Mouse (Mus musculus): ENCODE data around the gene Prss38. TPM values are rescaled to one million over a fixed set of nuclear protein-coding genes. Genes with fewer than 3 reads are reported as not detected.

The Prss38 gene
- polyA plus RNA-seq, 1 experiment, result not detected

GRCm38 (mm10) chr11:59338736-59339120 is 36.7 kb downstream of the Prss38 start:
- WGBS, result 80% methylated on average over 2 of the region's 2 CpGs
- no peak overlapping the region for H3K4me3 ChIP-seq (replicated peaks; ENCODE audit: control insufficient read depth, low read depth, low read length)
- H3K27ac ChIP-seq (ENCODE audit: control insufficient read depth, insufficient read depth, low read depth, low read length, poor library complexity), result no peak overlapping the region
- TF ChIP-seq POLR2A (IDR thresholded peaks at IDR 0.05; ENCODE audit: borderline replicate concordance, control insufficient read depth, low read depth, low read length), result no peak
- H3K4me1 ChIP-seq (ENCODE audit: control insufficient read depth, insufficient read depth, low read length), result no peaks in the 10 kb centered on the region

- 79% methylated on average over 13 of the region's 13 CpGs for WGBS
- Histone ChIP-seq H3K27ac (ENCODE audit: control insufficient read depth, insufficient read depth, low read depth, low read length, poor library complexity) (no peak overlapping the region), H3K4me3 (replicated peaks; ENCODE audit: control insufficient read depth, low read depth, low read length) (no peak overlapping the region), H3K4me1 (ENCODE audit: control insufficient read depth, insufficient read depth, low read length) (no peaks in the 10 kb centered on the region)
- TF ChIP-seq CTCF (IDR thresholded peaks at IDR 0.05; ENCODE audit: control insufficient read depth, insufficient read depth, low read length) (no peak), POLR2A (IDR thresholded peaks at IDR 0.05; ENCODE audit: borderline replicate concordance, control insufficient read depth, low read depth, low read length) (no peak)
Measured at GRCm38 (mm10) chr11:59337955-59338735, 37.3 kb downstream of the Prss38 start.

GRCm38 (mm10) chr11:59336381-59336780 is 39.1 kb downstream of the Prss38 start:
- Histone ChIP-seq H3K4me3 (replicated peaks; ENCODE audit: control insufficient read depth, low read depth, low read length) (no peak overlapping the region), H3K27ac (ENCODE audit: control insufficient read depth, insufficient read depth, low read depth, low read length, poor library complexity) (no peak overlapping the region), H3K4me1 (ENCODE audit: control insufficient read depth, insufficient read depth, low read length) (no peaks in the 10 kb centered on the region)
- no peak for TF ChIP-seq POLR2A (IDR thresholded peaks at IDR 0.05; ENCODE audit: borderline replicate concordance, control insufficient read depth, low read depth, low read length)
- TF ChIP-seq CTCF (IDR thresholded peaks at IDR 0.05; ENCODE audit: control insufficient read depth, insufficient read depth, low read length), result no peak
- WGBS, result 68% methylated on average over 1 of the region's 1 CpGs

GRCm38 (mm10) chr11:59335942-59336341 is 39.5 kb downstream of the Prss38 start:
- no peak overlapping the region for H3K4me3 ChIP-seq (replicated peaks; ENCODE audit: control insufficient read depth, low read depth, low read length)
- no peaks in the 10 kb centered on the region for H3K4me1 ChIP-seq (ENCODE audit: control insufficient read depth, insufficient read depth, low read length)
- TF ChIP-seq CTCF (IDR thresholded peaks at IDR 0.05; ENCODE audit: control insufficient read depth, insufficient read depth, low read length) (no peak), POLR2A (IDR thresholded peaks at IDR 0.05; ENCODE audit: borderline replicate concordance, control insufficient read depth, low read depth, low read length) (no peak)
- H3K27ac ChIP-seq (ENCODE audit: control insufficient read depth, insufficient read depth, low read depth, low read length, poor library complexity), result no peak overlapping the region
- 31% methylated on average over 2 of the region's 2 CpGs for WGBS

- Histone ChIP-seq H3K4me3 (replicated peaks; ENCODE audit: control insufficient read depth, low read depth, low read length) (no peak overlapping the region), H3K27ac (ENCODE audit: control insufficient read depth, insufficient read depth, low read depth, low read length, poor library complexity) (no peak overlapping the region), H3K4me1 (ENCODE audit: control insufficient read depth, insufficient read depth, low read length) (no peaks in the 10 kb centered on the region)
- TF ChIP-seq CTCF (IDR thresholded peaks at IDR 0.05; ENCODE audit: control insufficient read depth, insufficient read depth, low read length) (no peak), POLR2A (IDR thresholded peaks at IDR 0.05; ENCODE audit: borderline replicate concordance, control insufficient read depth, low read depth, low read length) (no peak)
- 76% methylated on average over 4 of the region's 4 CpGs for WGBS
Measured at GRCm38 (mm10) chr11:59335150-59335549, 40.3 kb downstream of the Prss38 start.

GRCm38 (mm10) chr11:59332938-59333337 is 42.5 kb downstream of the Prss38 start:
- TF ChIP-seq CTCF (IDR thresholded peaks at IDR 0.05; ENCODE audit: control insufficient read depth, insufficient read depth, low read length), result no peak
- TF ChIP-seq POLR2A (IDR thresholded peaks at IDR 0.05; ENCODE audit: borderline replicate concordance, control insufficient read depth, low read depth, low read length), result no peak
- Histone ChIP-seq H3K4me1 (ENCODE audit: control insufficient read depth, insufficient read depth, low read length) (no peaks in the 10 kb centered on the region), H3K4me3 (replicated peaks; ENCODE audit: control insufficient read depth, low read depth, low read length) (no peak overlapping the region), H3K27ac (ENCODE audit: control insufficient read depth, insufficient read depth, low read depth, low read length, poor library complexity) (no peak overlapping the region)
- 69% methylated on average over 9 of the region's 9 CpGs for WGBS

- 84% methylated on average over 16 of the region's 16 CpGs for WGBS
- Histone ChIP-seq H3K27ac (ENCODE audit: control insufficient read depth, insufficient read depth, low read depth, low read length, poor library complexity) (no peak overlapping the region), H3K4me1 (ENCODE audit: control insufficient read depth, insufficient read depth, low read length) (no peaks in the 10 kb centered on the region), H3K4me3 (replicated peaks; ENCODE audit: control insufficient read depth, low read depth, low read length) (no peak overlapping the region)
- no peak for TF ChIP-seq CTCF (IDR thresholded peaks at IDR 0.05; ENCODE audit: control insufficient read depth, insufficient read depth, low read length)
- no peak for TF ChIP-seq POLR2A (IDR thresholded peaks at IDR 0.05; ENCODE audit: borderline replicate concordance, control insufficient read depth, low read depth, low read length)
Measured at GRCm38 (mm10) chr11:59331167-59331869, 44.1 kb downstream of the Prss38 start.

- 56% methylated on average over 5 of the region's 5 CpGs for whole genome bisulfite sequencing
- 0 out of 2 replicates have a peak, but pooled peaks have one; percentile 15 for TF ChIP-seq POLR2A (IDR thresholded peaks at IDR 0.05; ENCODE audit: borderline replicate concordance, control insufficient read depth, low read depth, low read length)
- TF ChIP-seq CTCF (IDR thresholded peaks at IDR 0.05; ENCODE audit: control insufficient read depth, insufficient read depth, low read length), result peak; percentile 72
- H3K4me1 ChIP-seq (ENCODE audit: control insufficient read depth, insufficient read depth, low read length), result no peaks in the 10 kb centered on the region
- no peak overlapping the region for H3K27ac ChIP-seq (ENCODE audit: control insufficient read depth, insufficient read depth, low read depth, low read length, poor library complexity)
- no peak overlapping the region for H3K4me3 ChIP-seq (replicated peaks; ENCODE audit: control insufficient read depth, low read depth, low read length)
Measured at GRCm38 (mm10) chr11:59330560-59330959, 44.9 kb downstream of the Prss38 start.
